In genomic region chr1:172364684-172365083, GRCm38 (mm10) we compare ENCODE assay signal across 9 mouse cellular contexts. TPM values are rescaled to one million over a fixed set of nuclear protein-coding genes. Genes with fewer than 3 reads are reported as not detected.
DNase-seq lines count a peak whose midpoint lies in the region; ATAC-seq lines count a peak whose summit lies in the region.
"Had no signal": no experiment of that assay in that cellular context is flagged by ENCODE, and none has a peak within 500 bp of the region (broad histone marks: within the 10 kb centered on the region; RNA-seq: fewer than 3 reads in every experiment).

No protein-coding gene starts in this region.

- no peak overlapping the region for H3K4me3 ChIP-seq in forebrain, embryonic 14.5 days (ENCODE audit: low read depth, low read length)
- H3K4me3 ChIP-seq in hindbrain, embryonic 11.5 days (ENCODE audit: low read depth, low read length) = no peak overlapping the region
- H3K4me3 ChIP-seq in midbrain, embryonic 16.5 days (ENCODE audit: low read depth, low read length) = no peak overlapping the region
- H3K4me3 ChIP-seq: embryonic facial prominence, embryonic 12.5 days had no signal

- no peaks in the 10 kb centered on the region for H3K27me3 ChIP-seq in forebrain, embryonic 14.5 days (replicated peaks; ENCODE audit: control insufficient read depth, insufficient read depth, low read length)
- no peaks in the 10 kb centered on the region for H3K27me3 ChIP-seq in hindbrain, embryonic 11.5 days (ENCODE audit: control insufficient read depth, insufficient read depth, low read length)
- no peaks in the 10 kb centered on the region for H3K27me3 ChIP-seq in midbrain, embryonic 16.5 days (ENCODE audit: control insufficient read depth, insufficient read depth, low read depth, low read length)

- peak; percentile 60 for ATAC-seq in forebrain, embryonic 14.5 days
- ATAC-seq in hindbrain, embryonic 11.5 days (ENCODE audit: low FRiP score) = peak; percentile 39; the same call in 1 of the 2 replicates
- ATAC-seq in midbrain, embryonic 16.5 days = peak; percentile 43; the same call in 1 of the 2 replicates

- H3K27ac ChIP-seq in forebrain, embryonic 14.5 days (ENCODE audit: low read depth, low read length) = no peak overlapping the region
- H3K27ac ChIP-seq in hindbrain, embryonic 11.5 days (ENCODE audit: low read depth, low read length) = no peak overlapping the region
- H3K27ac ChIP-seq in midbrain, embryonic 16.5 days (ENCODE audit: low read length) = no peak overlapping the region
- H3K27ac ChIP-seq: embryonic facial prominence, embryonic 12.5 days had no signal

- peaks cover 7% of the 10 kb centered on the region; the same call in 1 of the 2 replicates for H3K36me3 ChIP-seq in forebrain, embryonic 14.5 days (ENCODE audit: control insufficient read depth, insufficient read depth, low read length)
- no peaks in the 10 kb centered on the region for H3K36me3 ChIP-seq in hindbrain, embryonic 11.5 days (ENCODE audit: control insufficient read depth, insufficient read depth, low read length)
- no peaks in the 10 kb centered on the region for H3K36me3 ChIP-seq in midbrain, embryonic 16.5 days (ENCODE audit: control insufficient read depth, insufficient read depth, low read length)
- H3K36me3 ChIP-seq: embryonic facial prominence, embryonic 12.5 days had no signal

- no peak overlapping the region for H3K4me2 ChIP-seq in forebrain, embryonic 14.5 days (ENCODE audit: low read length)
- no peak overlapping the region for H3K4me2 ChIP-seq in hindbrain, embryonic 11.5 days (replicated peaks; ENCODE audit: low read depth, low read length)
- no peak overlapping the region for H3K4me2 ChIP-seq in midbrain, embryonic 16.5 days (ENCODE audit: low read length)
- H3K4me2 ChIP-seq: embryonic facial prominence, embryonic 12.5 days had no signal

- no peaks in the 10 kb centered on the region for H3K4me1 ChIP-seq in forebrain, embryonic 14.5 days (ENCODE audit: control insufficient read depth, insufficient read depth, low read length)
- no peaks in the 10 kb centered on the region for H3K4me1 ChIP-seq in hindbrain, embryonic 11.5 days (replicated peaks; ENCODE audit: control insufficient read depth, insufficient read depth, low read length)
- H3K4me1 ChIP-seq in midbrain, embryonic 16.5 days (ENCODE audit: control insufficient read depth, insufficient read depth, low read length) = no peaks in the 10 kb centered on the region

- DNase-seq in left cerebral cortex, adult 18-20 months (ENCODE audit: low spot score in 2 of 2) = peak; percentile 59 to 63
- no peak for DNase-seq in left cerebral cortex, adult 11 months (ENCODE audit: low spot score)
- peak; percentile 91 for DNase-seq in c-Kit-positive CD71-positive TER-119-positive erythroid progenitor cells, embryonic 14.5 days (ENCODE audit: low spot score)
- peak; percentile 80 for DNase-seq in forebrain, embryonic 14.5 days (ENCODE audit: low spot score)
- peak; percentile 77 for DNase-seq in hindbrain, embryonic 11.5 days (ENCODE audit: low spot score)
- DNase-seq in liver = peak; percentile 63
- DNase-seq in thymus, postnatal 0 days (ENCODE audit: low spot score) = peak; percentile 74

- WGBS in forebrain, embryonic 14.5 days = 8% methylated on average over 6 of the region's 6 CpGs
- 14% methylated on average over 6 of the region's 6 CpGs for WGBS in hindbrain, embryonic 11.5 days
- 7% methylated on average over 6 of the region's 6 CpGs for WGBS in midbrain, embryonic 16.5 days

- H3K9ac ChIP-seq in forebrain, embryonic 14.5 days (ENCODE audit: low read length) = no peak overlapping the region
- H3K9ac ChIP-seq in hindbrain, embryonic 11.5 days (ENCODE audit: low read depth, low read length) = no peak overlapping the region
- H3K9ac ChIP-seq in midbrain, embryonic 16.5 days (ENCODE audit: low read depth, low read length) = no peak overlapping the region
- H3K9ac ChIP-seq: embryonic facial prominence, embryonic 12.5 days had no signal

- H3K9me3 ChIP-seq in forebrain, embryonic 14.5 days (replicated peaks; ENCODE audit: control insufficient read depth, low read length) = no peaks in the 10 kb centered on the region
- H3K9me3 ChIP-seq in hindbrain, embryonic 11.5 days (ENCODE audit: control insufficient read depth, low read length) = no peaks in the 10 kb centered on the region
- H3K9me3 ChIP-seq in midbrain, embryonic 16.5 days (replicated peaks; ENCODE audit: control insufficient read depth, low read length, poor library complexity, severe bottlenecking) = no peaks in the 10 kb centered on the region
- H3K9me3 ChIP-seq: embryonic facial prominence, embryonic 12.5 days had no signal

RNA-seq across cellular contexts. Expression of gene Pigm, which starts 11.7 kb away (rescaled TPM):
- 1 to 10 TPM; 7.9 to 8.6 TPM for total RNA-seq in left cerebral cortex, adult 18-20 months (2021)
- 4.8 and 5.1 TPM in 2 replicates for polyA plus RNA-seq in forebrain, embryonic 14.5 days (2014; fragmentation: Nextera tagmentation; extraction: Ambion mirVana)
- polyA plus RNA-seq in hindbrain, embryonic 11.5 days (2014; fragmentation: Nextera tagmentation; extraction: Ambion mirVana) = 11.0 and 11.8 TPM in 2 replicates
- 3.4 and 3.5 TPM in 2 replicates for polyA plus RNA-seq in midbrain, embryonic 16.5 days (2015; fragmentation: Nextera tagmentation; extraction: Ambion mirVana)
- 5.6 and 6.5 TPM in 2 replicates for polyA plus RNA-seq in thymus, postnatal 0 days (2015; fragmentation: Nextera tagmentation; extraction: Ambion mirVana)

RNA-seq across cellular contexts. Expression of gene Kcnj10, which starts 23.7 kb away (rescaled TPM):
- total RNA-seq in left cerebral cortex, adult 18-20 months (2021) = 10 to 100 TPM; 67.5 to 87.1 TPM
- polyA plus RNA-seq in forebrain, embryonic 14.5 days (2014; fragmentation: Nextera tagmentation; extraction: Ambion mirVana) = 1.5 and 1.6 TPM in 2 replicates
- polyA plus RNA-seq in hindbrain, embryonic 11.5 days (2014; fragmentation: Nextera tagmentation; extraction: Ambion mirVana) = 0.73 TPM in 2 replicates
- polyA plus RNA-seq in midbrain, embryonic 16.5 days (2015; fragmentation: Nextera tagmentation; extraction: Ambion mirVana) = 1.5 and 2.5 TPM in 2 replicates
- 0.15 and 0.17 TPM in 2 replicates for polyA plus RNA-seq in thymus, postnatal 0 days (2015; fragmentation: Nextera tagmentation; extraction: Ambion mirVana)

RNA-seq across cellular contexts. Expression of gene Kcnj9, which starts 35.6 kb away (rescaled TPM):
- total RNA-seq in left cerebral cortex, adult 18-20 months (2021) = 100 to 1,000 TPM; 132 to 133 TPM
- 1.3 and 1.5 TPM in 2 replicates for polyA plus RNA-seq in forebrain, embryonic 14.5 days (2014; fragmentation: Nextera tagmentation; extraction: Ambion mirVana)
- 0.17 and 0.46 TPM in 2 replicates for polyA plus RNA-seq in hindbrain, embryonic 11.5 days (2014; fragmentation: Nextera tagmentation; extraction: Ambion mirVana)
- 7.7 and 7.8 TPM in 2 replicates for polyA plus RNA-seq in midbrain, embryonic 16.5 days (2015; fragmentation: Nextera tagmentation; extraction: Ambion mirVana)
- 0.09 TPM in 2 replicates for polyA plus RNA-seq in thymus, postnatal 0 days (2015; fragmentation: Nextera tagmentation; extraction: Ambion mirVana)
